Mouse (Mus musculus) brain, embryonic 14.5 days (tissue): ENCODE measurements around the gene Sh2d4b.

Source experiments
- CTCF ChIP-seq: fragments of 200-500 bp; IDR thresholded peaks from 2 replicates; pipeline ENCODE4 v1.5.1; 2012; ENCODE audit warnings: inconsistent platforms, mild to moderate bottlenecking, moderate library complexity, borderline replicate concordance; ENCODE audit not compliant: insufficient read depth, insufficient read length; ENCODE audit errors: extremely low read depth
- POLR2A ChIP-seq: fragments of 200-500 bp; IDR thresholded peaks from 2 replicates; pipeline ENCODE4 v1.6.1; 2012; ENCODE audit warnings: mild to moderate bottlenecking, inconsistent platforms, borderline replicate concordance; ENCODE audit not compliant: poor library complexity, insufficient read depth, insufficient read length, severe bottlenecking; ENCODE audit errors: extremely low read depth

DNA sequence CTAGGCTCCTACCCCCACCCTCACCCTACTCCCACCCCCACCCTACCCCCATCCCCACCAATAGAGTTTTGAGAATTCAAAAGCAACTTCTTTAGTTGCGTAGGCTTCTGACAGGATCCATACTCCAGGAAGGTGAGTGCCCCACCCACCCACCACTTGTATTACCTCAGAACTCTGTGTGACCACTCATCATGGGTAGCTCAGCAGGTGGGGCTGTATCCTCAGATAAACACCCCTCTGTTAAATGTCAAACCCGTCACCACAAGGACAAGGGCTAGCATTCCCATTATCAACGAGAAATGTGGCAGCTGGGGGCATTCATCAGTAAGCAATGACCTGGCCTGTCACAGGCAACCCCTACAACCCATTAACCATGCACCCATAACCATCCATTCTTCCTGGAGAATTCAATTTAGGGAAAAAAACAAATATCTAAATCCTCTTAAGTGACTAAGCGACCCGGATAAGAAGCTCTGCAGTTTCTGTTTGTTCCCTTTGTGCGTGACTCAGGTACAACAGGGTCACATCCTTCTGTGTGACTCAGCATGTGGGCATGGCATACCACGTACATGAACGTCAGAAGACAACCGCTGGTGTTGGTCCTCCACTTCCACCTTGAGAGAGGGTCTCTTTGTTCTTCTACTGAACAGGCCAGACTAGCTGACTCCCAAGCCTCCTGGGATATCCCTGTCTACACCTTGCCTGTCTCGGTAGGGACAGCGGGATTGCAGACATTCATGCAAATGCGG lies 9.4 kb upstream of the Sh2d4b start:
- TF ChIP-seq POLR2A (no peak), CTCF (no peak)
